Mouse (Mus musculus) adrenal gland, postnatal 4 days (tissue): ENCODE data around the gene Morc4. TPM values are rescaled to one million over a fixed set of nuclear protein-coding genes. Genes with fewer than 3 reads are reported as not detected.

Experiments
- DNase-seq, 2 experiments: peaks; one replicate each; pipeline ENCODE4 v3.0.0; 2021 to 2022; ENCODE audit warnings: low spot score in 2 of 2, mixed read lengths in 2 of 2
- total RNA-seq, 2 experiments: library from RNA; stranded (reverse); gene quantifications; 2 replicates each; pipeline ENCODE4 v1.2.3; 2021

Morc4 gene
- total RNA-seq, 2 experiments from 2014 or later = 10.6 to 12.4 TPM

GRCm38 (mm10) chrX:139808085-139808484 is 63.4 kb downstream of the Morc4 start:
- no peak for DNase-seq

GRCm38 (mm10) chrX:139807391-139807790 is 64.1 kb downstream of the Morc4 start:
- no peak for DNase-seq

GRCm38 (mm10) chrX:139805918-139806317 is 65.6 kb downstream of the Morc4 start:
- DNase-seq = no peak

- DNase-seq = no peak
Measured at GRCm38 (mm10) chrX:139803028-139803427, 68.4 kb downstream of the Morc4 start.

GRCm38 (mm10) chrX:139800406-139800878 is 71.0 kb downstream of the Morc4 start, which contains the start of gene Cldn2:
Gene Cldn2, plus strand, starts transcription at chrX:139800828.
- DNase-seq = no peak

GRCm38 (mm10) chrX:139799953-139800352 is 71.5 kb downstream of the Morc4 start:
- DNase-seq = no peak

- DNase-seq = no peak
Measured at GRCm38 (mm10) chrX:139797875-139798274, 73.6 kb downstream of the Morc4 start.

- no peak for DNase-seq
Measured at GRCm38 (mm10) chrX:139796037-139796436, 75.4 kb downstream of the Morc4 start.

- no peak for DNase-seq
Measured at GRCm38 (mm10) chrX:139794072-139794845, 77.2 kb downstream of the Morc4 start.

- DNase-seq = no peak
Measured at GRCm38 (mm10) chrX:139785764-139786163, 85.7 kb downstream of the Morc4 start.

- DNase-seq = no peak
Measured at GRCm38 (mm10) chrX:139783045-139783422, 88.4 kb downstream of the Morc4 start.

GRCm38 (mm10) chrX:139782278-139783044 is 89.0 kb downstream of the Morc4 start, which contains the start of gene Ripply1:
Gene Ripply1, minus strand, starts transcription at chrX:139782353.
- no peak for DNase-seq

GRCm38 (mm10) chrX:139781563-139781962 is 89.9 kb downstream of the Morc4 start:
- no peak for DNase-seq

- DNase-seq = no peak
Measured at GRCm38 (mm10) chrX:139780988-139781387, 90.5 kb downstream of the Morc4 start.

GRCm38 (mm10) chrX:139779401-139779800 is 92.1 kb downstream of the Morc4 start:
- no peak for DNase-seq

GRCm38 (mm10) chrX:139778886-139779285 is 92.6 kb downstream of the Morc4 start:
- no peak for DNase-seq

GRCm38 (mm10) chrX:139777357-139777756 is 94.1 kb downstream of the Morc4 start:
- no peak for DNase-seq

GRCm38 (mm10) chrX:139775084-139775612 is 96.3 kb downstream of the Morc4 start:
- DNase-seq = peak in 1 of 2 experiments; percentile 5

- peak in 1 of 2 experiments; percentile 8 for DNase-seq
Measured at GRCm38 (mm10) chrX:139774309-139775083, 97.0 kb downstream of the Morc4 start.
